Mouse (Mus musculus) gonadal fat pad, adult 2 months (tissue): ENCODE results near the gene Pisd. TPM values are rescaled to one million over a fixed set of nuclear protein-coding genes. Genes with fewer than 3 reads are reported as not detected.

Source experiments
- DNase-seq: peaks from one replicate; pipeline ENCODE4 v3.0.0-alpha.2; 2012; ENCODE audit warnings: low read depth
- polyA plus RNA-seq: library from polyadenylated mRNA; depleted of rRNA; stranded (reverse); fragments of >200 nt; gene quantifications from 2 replicates; pipeline ENCODE4 v1.2.3, GENCODE M21; 2012; rRNA removed

The Pisd gene
- polyA plus RNA-seq, 1 experiment = 119 TPM

GRCm38 (mm10) chr5:32706226-32706780, 79.1 kb downstream of the Pisd start:
- DNase-seq = no peak

- DNase-seq = no peak
Measured at GRCm38 (mm10) chr5:32697208-32697867, 88.1 kb downstream of the Pisd start.

DNA sequence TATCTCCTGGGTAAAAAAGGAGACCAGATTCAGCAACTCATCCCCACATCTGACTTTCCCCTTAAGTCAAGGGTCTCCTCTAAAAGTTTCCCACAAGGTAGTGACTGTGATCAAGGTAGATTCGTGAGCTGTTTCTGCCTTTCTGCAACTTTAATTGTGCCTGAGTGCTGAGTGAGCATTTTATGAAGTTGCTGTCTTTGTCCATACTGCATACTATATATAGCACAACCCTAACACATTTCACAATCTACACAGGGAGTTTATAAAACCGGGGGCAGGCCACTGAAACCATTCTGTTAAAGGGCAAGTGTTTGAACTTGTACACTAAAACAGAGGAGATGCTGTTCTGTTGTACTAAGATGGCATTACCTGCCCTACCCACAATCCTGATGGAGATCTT, 92.0 kb downstream of the Pisd start:
- DNase-seq = no peak

Other genes starting within 250 kb of the Pisd start
- 2.3 and 2.9 TPM in 2 replicates for gene Yes1, start 174.5 kb downstream of the Pisd start, polyA plus RNA-seq
- gene Gm20671, start 41.5 kb upstream of the Pisd start, polyA plus RNA-seq = 7.6 and 8.1 TPM in 2 replicates
- 12.0 and 13.9 TPM in 2 replicates for gene Prr14l, start 68.6 kb upstream of the Pisd start, polyA plus RNA-seq
- 12.3 and 13.3 TPM in 2 replicates for gene Depdc5, start 78.1 kb upstream of the Pisd start, polyA plus RNA-seq
- gene Ywhah, start 233.2 kb upstream of the Pisd start, polyA plus RNA-seq = 105 and 129 TPM in 2 replicates